Mouse (Mus musculus): ENCODE data around the gene Mgp. TPM values are rescaled to one million over a fixed set of nuclear protein-coding genes. Genes with fewer than 3 reads are reported as not detected.
A peak's percentile ranks its signal among the peaks of the same experiment; 100 is the strongest.

The Mgp gene
- 229 and 247 TPM in 2 replicates for polyA plus RNA-seq (2014; fragmentation: Nextera tagmentation; extraction: Ambion mirVana)

DNA sequence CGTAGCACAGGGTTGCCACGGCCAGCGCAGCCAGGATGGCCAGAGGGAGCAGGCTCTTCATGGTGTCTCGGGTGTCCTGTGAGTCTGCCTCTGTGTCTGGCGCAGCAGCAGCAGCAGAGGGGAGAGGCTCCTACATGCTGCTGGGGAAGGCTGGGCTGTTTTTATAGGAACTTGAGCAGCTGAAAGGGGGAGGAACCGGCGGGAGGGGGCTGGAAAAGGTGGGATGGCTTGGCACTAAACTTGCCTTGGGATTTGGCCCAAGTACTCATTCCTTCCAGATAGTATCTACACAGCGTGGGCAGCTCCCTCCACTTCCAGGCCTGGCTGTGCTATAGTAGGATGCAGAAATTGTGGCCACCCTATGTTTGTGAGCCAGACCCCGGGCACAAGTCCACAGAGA is at the start of gene Mgp:
Gene Mgp (minus strand): TSS at position 154 of the 400 bp plus-strand sequence.
- 0 out of 2 replicates have a peak within 1 kb of the TSS, but pooled peaks have one; percentile 10 for H3K9ac ChIP-seq (replicated peaks; ENCODE audit: low read depth, low read length)
- H3K27me3 ChIP-seq (ENCODE audit: control insufficient read depth, insufficient read depth, low read length): no peaks in the 10 kb centered on the region
- no peaks in the 10 kb centered on the region for H3K36me3 ChIP-seq (ENCODE audit: control insufficient read depth, insufficient read depth, low read length)
- H3K4me2 ChIP-seq (replicated peaks; ENCODE audit: low read depth, low read length): peak within 1 kb of the TSS; percentile 31
- 0 out of 2 replicates have a peak, but pooled peaks cover under 1% of the 10 kb centered on the region for H3K9me3 ChIP-seq (ENCODE audit: control insufficient read depth, low read depth, low read length)
- peak within 1 kb of the TSS; percentile 49; the same call in 1 of the 2 replicates for H3K27ac ChIP-seq (ENCODE audit: low read length)
- peak within 1 kb of the TSS; percentile 28 for H3K4me3 ChIP-seq (ENCODE audit: low read depth, low read length)
- H3K4me1 ChIP-seq (ENCODE audit: control insufficient read depth, insufficient read depth, low read length): peaks cover 7% of the 10 kb centered on the region; the same call in 1 of the 2 replicates
- peak; percentile 46; the same call in 1 of the 2 replicates for ATAC-seq (ENCODE audit: insufficient number of reproducible peaks, insufficient read depth, low FRiP score, low read depth)
- 34% methylated on average over 9 of the region's 9 CpGs for WGBS

DNA sequence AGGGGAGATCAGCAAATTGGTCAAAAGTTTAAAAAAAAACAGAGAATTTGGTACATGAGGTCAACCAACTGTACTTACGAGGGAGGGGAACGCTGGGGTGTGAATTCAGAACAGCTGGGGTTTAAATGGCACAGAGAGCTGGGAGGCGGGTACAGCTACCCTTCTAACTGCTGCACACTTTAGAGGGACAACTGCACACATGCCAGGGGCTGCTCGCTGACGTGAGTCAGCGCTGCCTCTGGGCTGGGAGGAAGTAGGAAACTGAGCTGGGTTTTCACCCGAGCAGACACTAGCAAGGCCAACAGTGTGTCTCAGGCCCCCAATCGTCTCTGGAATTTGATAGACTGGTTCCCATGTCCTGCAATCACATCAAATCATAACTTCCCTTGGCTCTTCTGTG is 49.4 kb upstream of the Mgp start:
- Histone ChIP-seq H3K27me3 (ENCODE audit: control insufficient read depth, insufficient read depth, low read length) (no peaks in the 10 kb centered on the region), H3K9ac (replicated peaks; ENCODE audit: low read depth, low read length) (no peak overlapping the region), H3K4me1 (ENCODE audit: control insufficient read depth, insufficient read depth, low read length) (peaks cover 4% of the 10 kb centered on the region; the same call in 1 of the 2 replicates), H3K4me2 (replicated peaks; ENCODE audit: low read depth, low read length) (no peak overlapping the region), H3K27ac (ENCODE audit: low read length) (peak overlapping the region; percentile 10; the same call in 1 of the 2 replicates), H3K9me3 (ENCODE audit: control insufficient read depth, low read depth, low read length) (no peaks in the 10 kb centered on the region), H3K4me3 (ENCODE audit: low read depth, low read length) (no peak overlapping the region), H3K36me3 (ENCODE audit: control insufficient read depth, insufficient read depth, low read length) (no peaks in the 10 kb centered on the region)
- 75% methylated on average over 8 of the region's 8 CpGs for WGBS
- no peak for ATAC-seq (ENCODE audit: insufficient number of reproducible peaks, insufficient read depth, low FRiP score, low read depth)

- H3K4me3 ChIP-seq (ENCODE audit: low read depth, low read length): no peak within 1 kb of the TSS
- H3K27me3 ChIP-seq (ENCODE audit: control insufficient read depth, insufficient read depth, low read length): no peaks in the 10 kb centered on the region
- WGBS: 92% methylated on average over 8 of the region's 8 CpGs
- no peak for ATAC-seq (ENCODE audit: insufficient number of reproducible peaks, insufficient read depth, low FRiP score, low read depth)
- H3K9ac ChIP-seq (replicated peaks; ENCODE audit: low read depth, low read length): no peak within 1 kb of the TSS
- no peak within 1 kb of the TSS for H3K27ac ChIP-seq (ENCODE audit: low read length)
- no peaks in the 10 kb centered on the region for H3K36me3 ChIP-seq (ENCODE audit: control insufficient read depth, insufficient read depth, low read length)
- no peaks in the 10 kb centered on the region for H3K9me3 ChIP-seq (ENCODE audit: control insufficient read depth, low read depth, low read length)
- H3K4me2 ChIP-seq (replicated peaks; ENCODE audit: low read depth, low read length): no peak within 1 kb of the TSS
- H3K4me1 ChIP-seq (ENCODE audit: control insufficient read depth, insufficient read depth, low read length): peaks cover 4% of the 10 kb centered on the region; the same call in 1 of the 2 replicates
Observed at GRCm38 (mm10) chr6:136923532-136923931, 47.9 kb upstream of the Mgp start, which contains the start of gene Pde6h. Gene Pde6h, plus strand, starts transcription at chr6:136923832.

GRCm38 (mm10) chr6:136922871-136923270 is 47.2 kb upstream of the Mgp start:
- WGBS: 89% methylated on average over 7 of the region's 7 CpGs
- no peak for ATAC-seq (ENCODE audit: insufficient number of reproducible peaks, insufficient read depth, low FRiP score, low read depth)
- peaks cover 4% of the 10 kb centered on the region; the same call in 1 of the 2 replicates for H3K4me1 ChIP-seq (ENCODE audit: control insufficient read depth, insufficient read depth, low read length)

GRCm38 (mm10) chr6:136922080-136922479 is 46.5 kb upstream of the Mgp start, which contains the start of gene Erp27:
Gene Erp27, minus strand, starts transcription at chr6:136922180.
- Histone ChIP-seq H3K27ac (ENCODE audit: low read length) (no peak within 1 kb of the TSS), H3K9me3 (ENCODE audit: control insufficient read depth, low read depth, low read length) (no peaks in the 10 kb centered on the region), H3K36me3 (ENCODE audit: control insufficient read depth, insufficient read depth, low read length) (no peaks in the 10 kb centered on the region), H3K4me1 (ENCODE audit: control insufficient read depth, insufficient read depth, low read length) (peaks cover 4% of the 10 kb centered on the region; the same call in 1 of the 2 replicates), H3K4me3 (ENCODE audit: low read depth, low read length) (no peak within 1 kb of the TSS), H3K27me3 (ENCODE audit: control insufficient read depth, insufficient read depth, low read length) (no peaks in the 10 kb centered on the region), H3K9ac (replicated peaks; ENCODE audit: low read depth, low read length) (no peak within 1 kb of the TSS), H3K4me2 (replicated peaks; ENCODE audit: low read depth, low read length) (no peak within 1 kb of the TSS)
- 69% methylated on average over 5 of the region's 5 CpGs for WGBS
- no peak for ATAC-seq (ENCODE audit: insufficient number of reproducible peaks, insufficient read depth, low FRiP score, low read depth)

More at GRCm38 (mm10) chr6:136922871-136923270, 47.2 kb upstream of the Mgp start:
- Histone ChIP-seq H3K4me3 (ENCODE audit: low read depth, low read length) (no peak overlapping the region), H3K27me3 (ENCODE audit: control insufficient read depth, insufficient read depth, low read length) (no peaks in the 10 kb centered on the region), H3K9ac (replicated peaks; ENCODE audit: low read depth, low read length) (no peak overlapping the region), H3K36me3 (ENCODE audit: control insufficient read depth, insufficient read depth, low read length) (no peaks in the 10 kb centered on the region), H3K9me3 (ENCODE audit: control insufficient read depth, low read depth, low read length) (no peaks in the 10 kb centered on the region), H3K27ac (ENCODE audit: low read length) (no peak overlapping the region), H3K4me2 (replicated peaks; ENCODE audit: low read depth, low read length) (no peak overlapping the region)

DNA sequence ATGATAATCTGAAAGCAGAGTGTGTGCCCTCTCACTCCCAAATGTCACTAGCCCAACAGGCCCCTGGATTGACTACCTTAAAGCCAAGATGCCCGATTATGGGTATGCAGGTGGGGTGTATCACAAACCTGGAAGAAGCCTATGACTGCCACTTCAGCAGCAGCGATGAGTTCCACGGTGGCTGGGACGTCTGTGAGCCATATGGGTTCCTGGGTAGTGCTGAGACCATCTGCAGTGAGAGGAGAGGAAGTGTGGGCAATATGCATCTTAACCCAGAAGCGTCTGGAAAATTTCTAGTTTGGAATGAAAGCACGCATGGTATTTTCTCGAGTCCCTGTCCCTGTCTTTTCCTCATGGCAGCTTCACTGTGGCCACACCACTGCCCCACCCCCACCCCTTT is 46.0 kb upstream of the Mgp start:
- peaks cover 4% of the 10 kb centered on the region; the same call in 1 of the 2 replicates for H3K4me1 ChIP-seq (ENCODE audit: control insufficient read depth, insufficient read depth, low read length)
- 71% methylated on average over 7 of the region's 7 CpGs for WGBS
- no peaks in the 10 kb centered on the region for H3K9me3 ChIP-seq (ENCODE audit: control insufficient read depth, low read depth, low read length)
- no peaks in the 10 kb centered on the region for H3K36me3 ChIP-seq (ENCODE audit: control insufficient read depth, insufficient read depth, low read length)
- H3K9ac ChIP-seq (replicated peaks; ENCODE audit: low read depth, low read length): no peak overlapping the region
- no peak for ATAC-seq (ENCODE audit: insufficient number of reproducible peaks, insufficient read depth, low FRiP score, low read depth)
- H3K27me3 ChIP-seq (ENCODE audit: control insufficient read depth, insufficient read depth, low read length): no peaks in the 10 kb centered on the region
- no peak overlapping the region for H3K4me2 ChIP-seq (replicated peaks; ENCODE audit: low read depth, low read length)
- H3K4me3 ChIP-seq (ENCODE audit: low read depth, low read length): no peak overlapping the region
- H3K27ac ChIP-seq (ENCODE audit: low read length): no peak overlapping the region

- ATAC-seq (ENCODE audit: insufficient number of reproducible peaks, insufficient read depth, low FRiP score, low read depth): no peak
- no peak overlapping the region for H3K27ac ChIP-seq (ENCODE audit: low read length)
- no peaks in the 10 kb centered on the region for H3K36me3 ChIP-seq (ENCODE audit: control insufficient read depth, insufficient read depth, low read length)
- 35% methylated on average over 16 of the region's 16 CpGs for WGBS
- H3K27me3 ChIP-seq (ENCODE audit: control insufficient read depth, insufficient read depth, low read length): no peaks in the 10 kb centered on the region
- H3K4me2 ChIP-seq (replicated peaks; ENCODE audit: low read depth, low read length): no peak overlapping the region
- H3K4me1 ChIP-seq (ENCODE audit: control insufficient read depth, insufficient read depth, low read length): peaks cover 4% of the 10 kb centered on the region; the same call in 1 of the 2 replicates
- H3K9me3 ChIP-seq (ENCODE audit: control insufficient read depth, low read depth, low read length): no peaks in the 10 kb centered on the region
- H3K4me3 ChIP-seq (ENCODE audit: low read depth, low read length): no peak overlapping the region
- no peak overlapping the region for H3K9ac ChIP-seq (replicated peaks; ENCODE audit: low read depth, low read length)
Observed at GRCm38 (mm10) chr6:136920320-136921257, 45.0 kb upstream of the Mgp start.

- no peak overlapping the region for H3K9ac ChIP-seq (replicated peaks; ENCODE audit: low read depth, low read length)
- H3K4me2 ChIP-seq (replicated peaks; ENCODE audit: low read depth, low read length): no peak overlapping the region
- H3K4me3 ChIP-seq (ENCODE audit: low read depth, low read length): no peak overlapping the region
- H3K9me3 ChIP-seq (ENCODE audit: control insufficient read depth, low read depth, low read length): no peaks in the 10 kb centered on the region
- H3K27me3 ChIP-seq (ENCODE audit: control insufficient read depth, insufficient read depth, low read length): no peaks in the 10 kb centered on the region
- H3K36me3 ChIP-seq (ENCODE audit: control insufficient read depth, insufficient read depth, low read length): no peaks in the 10 kb centered on the region
- H3K27ac ChIP-seq (ENCODE audit: low read length): no peak overlapping the region
- H3K4me1 ChIP-seq (ENCODE audit: control insufficient read depth, insufficient read depth, low read length): peaks cover 10% of the 10 kb centered on the region; the same call in 1 of the 2 replicates
- ATAC-seq (ENCODE audit: insufficient number of reproducible peaks, insufficient read depth, low FRiP score, low read depth): no peak
- 14% methylated on average over 2 of the region's 2 CpGs for WGBS
Observed at GRCm38 (mm10) chr6:136917885-136918284, 42.3 kb upstream of the Mgp start.
